Mouse (Mus musculus): ENCODE results near the gene Nfkbia. TPM values are rescaled to one million over a fixed set of nuclear protein-coding genes. Genes with fewer than 3 reads are reported as not detected.

Gene Nfkbia
- total RNA-seq, 2 experiments from 2014 or later = 98.9 to 111 TPM

- peak; percentile 78 to 81 for DNase-seq
Measured at GRCm38 (mm10) chr12:55466088-55466701, 26.3 kb downstream of the Nfkbia start.

- no peak for DNase-seq
Measured at GRCm38 (mm10) chr12:55465401-55465983, 27.0 kb downstream of the Nfkbia start.

GRCm38 (mm10) chr12:55464846-55465361, 27.5 kb downstream of the Nfkbia start:
- DNase-seq = peak in 1 of 2 experiments; percentile 61

DNA sequence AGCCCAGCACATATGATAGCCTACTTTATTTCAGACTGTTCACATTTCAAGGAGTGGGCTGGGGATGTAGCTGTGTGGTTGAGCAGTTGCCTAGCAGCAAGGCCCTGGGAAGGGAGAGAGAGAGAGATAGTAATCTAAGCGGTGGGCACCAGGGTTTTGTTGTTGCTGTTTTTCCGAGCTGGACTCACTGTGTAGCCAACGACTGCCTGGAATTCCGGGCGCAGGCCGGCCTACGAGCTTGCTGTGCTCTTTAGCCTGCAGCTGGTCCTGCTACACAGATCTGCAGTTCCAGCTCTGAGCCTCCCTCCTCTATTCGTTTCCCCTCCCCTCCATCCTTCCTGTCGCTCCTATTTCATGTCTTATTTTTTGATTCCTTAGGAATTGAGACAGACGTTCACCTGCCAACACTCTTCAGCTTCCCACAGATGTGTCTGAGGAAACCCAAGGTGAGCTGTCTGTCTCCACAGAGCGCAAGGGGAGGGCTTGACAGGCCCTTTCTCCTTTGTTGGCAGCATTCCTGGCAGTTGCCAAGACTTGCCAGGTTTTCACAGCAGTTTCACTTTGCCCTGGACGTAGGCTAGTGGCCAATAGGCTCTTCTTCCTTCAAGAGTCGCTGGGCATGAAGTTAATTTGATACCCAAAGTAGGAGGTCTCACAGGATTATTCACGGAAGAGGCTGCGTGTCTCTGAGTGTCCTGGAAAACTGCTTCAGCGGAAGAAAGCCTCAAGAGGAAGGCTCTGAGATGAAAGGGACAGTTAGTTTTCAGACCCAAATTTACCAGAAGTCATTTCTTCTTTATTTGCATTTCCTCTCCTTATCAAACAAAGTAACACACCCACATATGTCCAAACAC, 28.2 kb downstream of the Nfkbia start:
- DNase-seq = peak; percentile 75 to 79

GRCm38 (mm10) chr12:55463087-55463486, 29.4 kb downstream of the Nfkbia start:
- no peak for DNase-seq

DNA sequence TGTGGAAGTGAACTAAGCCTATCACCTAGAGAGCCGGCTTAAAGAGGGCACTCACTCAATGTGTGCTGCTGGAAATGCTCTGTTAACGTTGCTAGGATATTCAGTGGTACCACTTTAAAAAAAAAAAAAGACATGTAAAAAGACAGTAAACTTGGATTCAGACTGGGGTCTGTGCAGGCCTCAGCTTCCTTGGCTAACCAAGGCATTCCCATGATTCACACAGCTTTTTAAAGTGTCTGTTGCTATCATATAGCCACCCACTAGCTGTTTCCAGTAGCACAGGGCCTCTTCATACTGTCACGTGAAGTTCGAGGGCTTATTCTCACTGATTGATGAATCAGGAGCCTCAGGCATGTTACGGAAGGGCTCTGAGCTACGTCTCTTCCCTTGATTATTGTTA, 30.0 kb downstream of the Nfkbia start:
- no peak for DNase-seq

GRCm38 (mm10) chr12:55461767-55462166, 30.7 kb downstream of the Nfkbia start:
- DNase-seq = peak in 1 of 2 experiments; percentile 54

DNA sequence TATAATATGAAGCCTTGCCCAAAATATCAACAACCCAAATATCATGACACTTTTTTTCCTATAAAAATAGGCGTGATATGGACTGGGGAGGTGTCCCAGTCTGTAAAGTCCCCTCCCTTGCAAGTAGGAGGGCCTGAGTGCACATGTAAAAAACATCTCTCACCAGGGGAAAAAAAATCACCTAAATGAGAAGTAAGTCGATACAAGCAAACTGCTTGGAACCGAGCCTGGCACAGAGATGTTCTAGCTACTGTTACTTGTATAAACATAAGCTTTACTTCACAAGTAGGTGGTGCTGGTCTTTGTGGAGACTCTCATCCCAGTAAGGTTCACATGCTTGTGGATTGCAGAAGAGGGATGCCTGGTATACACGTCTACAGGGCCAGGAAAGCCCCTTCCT, 31.5 kb downstream of the Nfkbia start:
- DNase-seq = no peak

- no peak for DNase-seq
Measured at GRCm38 (mm10) chr12:55459739-55460138, 32.7 kb downstream of the Nfkbia start.

- DNase-seq = no peak
Measured at GRCm38 (mm10) chr12:55456893-55457292, 35.6 kb downstream of the Nfkbia start.

GRCm38 (mm10) chr12:55456136-55456535, 36.3 kb downstream of the Nfkbia start:
- DNase-seq = no peak

- DNase-seq = no peak
Measured at GRCm38 (mm10) chr12:55455206-55455605, 37.2 kb downstream of the Nfkbia start.

DNA sequence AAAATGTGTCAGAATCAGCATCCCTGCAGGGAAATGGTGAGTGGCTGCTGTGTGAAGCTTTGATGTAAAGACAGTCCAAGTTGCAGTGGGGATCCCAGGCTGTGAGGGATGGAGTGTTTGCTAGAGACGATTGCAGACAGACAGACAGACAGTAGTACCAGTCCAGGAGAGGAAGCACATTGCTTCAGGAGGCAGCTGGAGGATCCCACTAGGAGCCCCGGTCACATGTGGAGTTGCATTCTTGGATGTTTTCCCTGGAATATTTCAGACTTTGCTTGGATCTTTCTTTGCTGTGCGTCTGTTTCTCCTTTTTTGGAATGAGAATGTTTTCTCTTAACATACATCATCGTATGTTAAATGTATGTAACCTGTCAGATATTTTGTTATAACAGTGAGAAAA, 38.5 kb downstream of the Nfkbia start:
- no peak for DNase-seq

GRCm38 (mm10) chr12:55452839-55453238, 39.6 kb downstream of the Nfkbia start:
- DNase-seq = no peak

DNA sequence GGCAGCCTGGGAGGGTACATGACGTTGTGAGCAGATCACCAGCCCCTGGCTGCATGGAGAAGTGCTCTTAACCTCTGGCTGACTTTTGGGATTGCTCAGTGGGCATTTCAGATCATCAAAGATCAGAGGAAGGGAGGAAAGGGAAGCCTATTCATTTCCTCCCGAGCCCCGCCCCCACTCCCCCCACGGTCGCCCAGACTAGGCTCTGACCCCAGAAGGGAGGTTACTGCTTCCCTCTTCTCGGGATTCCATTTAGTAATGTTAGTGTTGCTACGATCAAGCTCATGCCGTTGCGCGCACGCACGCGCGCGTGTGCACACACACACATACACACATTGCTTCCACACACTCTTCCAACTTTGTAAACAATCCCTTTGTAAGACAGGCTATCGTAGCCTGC, 42.0 kb downstream of the Nfkbia start:
- DNase-seq = peak in 1 of 2 experiments; percentile 54

DNA sequence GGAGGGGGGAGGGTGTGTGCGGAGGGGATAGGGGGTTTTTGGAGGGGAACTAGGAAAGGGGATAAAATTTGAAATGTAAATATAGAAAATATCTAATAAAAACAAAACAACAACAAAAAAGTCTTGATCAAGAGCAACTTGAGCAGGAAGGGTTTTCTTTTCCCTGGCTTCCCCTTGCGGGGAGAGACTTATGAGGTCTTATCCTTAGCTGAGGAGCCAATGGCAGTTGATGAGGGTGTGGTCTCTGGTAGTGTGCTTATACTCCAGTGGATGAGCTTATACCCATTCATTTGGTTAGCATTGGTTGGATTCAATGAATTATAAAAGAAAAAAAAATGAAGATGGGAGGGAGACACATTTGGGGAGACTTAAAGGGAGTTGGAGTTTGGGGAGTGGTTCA, 43.4 kb downstream of the Nfkbia start:
- no peak for DNase-seq

GRCm38 (mm10) chr12:55448457-55448856, 44.0 kb downstream of the Nfkbia start:
- no peak for DNase-seq

DNA sequence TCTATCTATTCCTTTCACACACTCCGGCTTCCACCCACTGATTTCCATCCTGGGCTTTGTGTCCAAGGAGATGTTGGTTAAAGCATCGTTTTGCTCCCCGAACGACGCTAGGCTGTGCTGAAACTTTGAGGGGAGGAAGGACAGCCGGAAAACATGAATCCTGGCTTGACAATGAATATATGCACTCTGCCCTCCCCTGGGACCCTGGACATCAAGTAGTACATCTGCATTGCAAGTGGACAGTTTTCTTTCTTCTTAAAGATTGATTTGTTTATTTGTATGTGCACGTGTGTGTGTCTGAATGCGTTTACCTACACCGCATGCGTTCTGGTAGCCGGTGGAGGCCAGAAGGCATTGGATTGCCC, 45.1 kb downstream of the Nfkbia start:
- no peak for DNase-seq

DNA sequence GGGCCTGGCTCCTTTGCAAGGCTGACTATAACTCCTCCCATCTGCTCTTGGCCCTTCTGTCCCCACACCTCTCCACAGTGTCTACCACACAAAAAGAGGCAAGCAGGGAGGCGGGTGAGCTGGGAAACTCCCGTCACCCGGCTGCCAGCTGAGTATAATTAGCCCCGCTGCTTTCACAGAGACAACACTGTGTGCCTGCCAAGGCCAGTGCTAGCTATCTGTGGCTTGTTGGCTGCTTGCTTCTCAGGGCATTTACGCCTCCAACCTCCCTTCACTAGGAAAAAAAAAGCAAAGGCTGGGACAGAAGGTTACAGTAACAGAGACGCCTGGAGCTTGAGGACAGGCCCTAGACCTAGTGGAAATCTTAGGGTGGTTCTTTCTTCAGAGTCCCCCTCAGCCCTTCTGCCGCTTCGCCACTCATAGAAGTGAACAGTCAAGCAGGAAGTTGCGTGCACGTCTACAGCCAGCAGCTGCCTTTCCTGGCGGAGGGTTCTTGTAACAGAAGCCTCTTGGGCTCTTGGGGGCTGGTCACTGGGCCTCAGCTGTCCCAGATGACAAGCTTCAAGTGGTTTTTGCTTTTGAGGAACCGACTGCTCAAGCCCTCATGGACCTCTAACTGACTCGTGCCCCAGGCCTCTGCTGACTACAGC, 45.6 kb downstream of the Nfkbia start:
- peak; percentile 76 to 77 for DNase-seq

DNA sequence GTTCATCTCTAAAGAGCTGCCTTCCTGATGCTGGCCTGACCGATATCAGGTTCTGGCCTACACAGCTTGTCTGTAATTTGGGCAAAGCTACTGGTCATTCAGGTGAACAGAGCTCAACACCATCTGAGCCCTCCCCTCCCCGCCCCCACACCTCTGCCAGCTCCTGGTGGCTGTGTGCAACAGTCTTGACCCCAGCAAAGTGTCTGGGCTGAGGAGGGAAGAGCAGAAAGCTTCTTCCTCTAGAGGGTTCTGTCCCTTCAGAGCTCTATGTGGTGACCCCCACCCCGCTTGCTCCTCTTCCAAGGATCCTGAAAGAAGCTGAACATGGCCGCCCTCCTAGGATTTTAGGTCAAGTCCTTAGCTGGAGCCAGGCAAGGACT, 46.1 kb downstream of the Nfkbia start:
- DNase-seq = peak in 1 of 2 experiments; percentile 19

- DNase-seq = peak in 1 of 2 experiments; percentile 45
Measured at GRCm38 (mm10) chr12:55445583-55445982, 46.9 kb downstream of the Nfkbia start.

DNA sequence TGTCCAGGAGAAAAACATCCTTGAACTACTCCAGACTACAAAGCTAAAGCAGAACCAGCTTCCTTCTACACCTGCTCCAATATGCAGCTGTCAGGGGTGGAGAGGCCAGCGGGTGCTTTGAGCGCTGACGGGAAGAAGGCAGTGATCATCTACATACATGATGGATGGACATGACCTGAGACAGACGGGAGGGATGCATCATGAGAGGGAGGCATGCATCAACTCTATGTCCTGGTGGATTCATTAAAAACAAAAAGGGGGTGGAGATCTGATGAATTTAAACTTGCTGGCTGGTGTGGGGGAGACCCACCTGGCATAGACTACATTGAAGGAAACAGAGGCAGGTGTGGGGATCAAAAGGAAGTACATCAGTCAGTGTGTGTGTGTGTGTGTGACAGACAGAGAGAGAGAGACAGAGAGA, 48.4 kb downstream of the Nfkbia start:
- no peak for DNase-seq
